Mouse (Mus musculus) forelimb bud, embryonic 11.5 days (tissue): ENCODE results near the gene Ttll5.
A peak's percentile ranks its signal among the peaks of the same experiment; 100 is the strongest.

Experiments
- DNase-seq: peaks from one replicate; pipeline ENCODE4 v3.0.0-alpha.2; 2012; ENCODE audit warnings: low read depth, low spot score

The Ttll5 gene

DNA sequence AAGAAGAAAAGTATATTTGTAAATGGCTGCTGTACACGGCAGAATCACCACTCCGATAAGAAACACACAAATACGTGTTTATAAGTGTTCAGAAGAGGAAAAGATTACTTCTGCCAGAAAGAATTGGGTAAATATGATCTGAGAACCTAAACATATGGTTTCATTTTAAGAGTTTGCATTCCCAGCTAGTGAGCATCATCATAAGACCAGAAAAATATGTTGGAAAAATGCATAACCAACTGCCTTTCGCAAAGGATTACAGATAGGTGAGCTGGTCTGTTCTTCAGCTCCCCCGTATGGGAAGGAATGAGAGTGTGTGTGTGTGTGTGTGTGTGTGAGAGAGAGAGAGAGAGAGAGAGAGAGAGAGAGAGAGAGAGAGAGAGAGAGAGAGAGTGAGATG is 186.2 kb downstream of the Ttll5 start:
- DNase-seq = no peak

- DNase-seq = no peak
Measured at GRCm38 (mm10) chr12:86012195-86012594, 187.7 kb downstream of the Ttll5 start.

GRCm38 (mm10) chr12:86014174-86014573 is 189.7 kb downstream of the Ttll5 start:
- no peak for DNase-seq

DNA sequence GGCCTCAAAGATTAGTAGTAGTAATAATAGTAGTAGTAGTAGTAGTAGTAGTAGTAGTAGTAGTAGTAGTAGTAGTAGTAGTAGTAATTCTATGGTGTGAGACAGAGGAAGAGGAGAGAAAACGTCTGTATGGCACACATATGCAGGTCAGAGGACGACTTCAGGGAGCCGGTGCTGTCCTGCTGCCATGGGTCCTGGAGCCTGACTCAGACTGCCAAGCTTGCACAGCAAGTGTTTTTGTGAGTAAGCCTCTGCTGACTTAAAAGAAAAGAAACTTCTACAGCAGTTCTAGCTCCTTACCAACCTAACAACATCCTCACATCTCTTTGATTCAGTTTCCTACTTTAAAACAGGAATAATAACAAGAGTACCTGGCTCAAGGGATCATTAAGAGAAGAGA is 190.2 kb downstream of the Ttll5 start:
- DNase-seq = no peak

DNA sequence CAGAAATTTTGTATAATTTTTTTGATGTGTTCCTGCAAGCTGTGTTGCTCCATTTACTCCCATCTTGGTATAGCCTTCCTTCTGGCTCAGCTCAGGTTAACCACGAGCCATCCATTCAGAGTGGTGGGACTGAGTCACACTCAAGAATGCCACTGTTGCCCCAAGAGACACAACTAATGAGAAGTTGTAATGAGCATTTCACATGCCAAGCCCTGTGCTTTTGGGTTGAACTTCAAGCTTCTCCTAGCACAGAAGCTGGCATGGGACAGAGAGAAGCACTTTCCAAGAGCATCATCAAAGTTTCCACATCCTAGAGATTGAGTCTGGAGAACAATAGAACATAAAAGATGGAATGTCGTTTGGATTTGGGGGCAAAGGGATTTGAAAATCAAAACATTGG is 190.7 kb downstream of the Ttll5 start:
- no peak for DNase-seq

- no peak for DNase-seq
Measured at GRCm38 (mm10) chr12:86017360-86017759, 192.9 kb downstream of the Ttll5 start.

GRCm38 (mm10) chr12:86021583-86021982 is 197.1 kb downstream of the Ttll5 start:
- DNase-seq = no peak

DNA sequence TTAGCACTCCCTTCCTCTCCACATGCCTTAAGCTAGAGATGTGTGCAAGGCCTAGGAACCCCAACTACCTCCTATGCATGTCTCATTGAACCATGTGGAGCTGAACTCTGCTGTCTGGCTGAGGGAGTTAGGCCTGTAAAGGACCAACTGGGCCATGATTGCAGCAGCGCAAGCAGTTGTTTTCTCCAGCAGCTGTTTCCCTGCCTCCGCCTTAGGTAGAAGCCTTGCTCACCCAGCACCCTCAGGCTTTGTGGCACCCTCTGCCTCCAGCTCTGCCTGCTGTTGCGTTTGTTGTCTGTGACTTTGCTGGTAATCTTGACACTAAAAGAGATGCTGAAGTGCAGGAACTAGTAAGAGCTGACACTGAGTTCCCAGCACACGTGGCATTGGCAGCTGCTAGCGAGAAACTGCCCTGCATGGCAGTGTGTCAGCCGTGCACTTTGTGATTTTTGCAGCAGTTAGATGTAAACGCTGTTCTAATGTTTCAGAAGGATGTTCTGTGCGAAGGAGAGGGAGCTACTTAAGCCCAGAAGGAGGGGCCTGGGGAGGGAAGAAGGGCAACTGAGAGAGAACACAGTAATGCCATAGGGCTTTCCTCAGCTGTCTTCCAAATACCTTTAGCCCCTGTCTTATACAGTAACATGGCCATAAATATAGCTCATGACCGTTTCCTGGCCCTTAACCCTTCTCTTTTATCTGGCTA is 198.0 kb downstream of the Ttll5 start:
- DNase-seq = no peak

GRCm38 (mm10) chr12:86023081-86023871 is 198.8 kb downstream of the Ttll5 start:
- peak; percentile 75 for DNase-seq

GRCm38 (mm10) chr12:86024426-86024825 is 200.0 kb downstream of the Ttll5 start:
- DNase-seq = peak; percentile 57

GRCm38 (mm10) chr12:86025480-86025879 is 201.0 kb downstream of the Ttll5 start:
- no peak for DNase-seq

- no peak for DNase-seq
Measured at GRCm38 (mm10) chr12:86027000-86027399, 202.5 kb downstream of the Ttll5 start.

DNA sequence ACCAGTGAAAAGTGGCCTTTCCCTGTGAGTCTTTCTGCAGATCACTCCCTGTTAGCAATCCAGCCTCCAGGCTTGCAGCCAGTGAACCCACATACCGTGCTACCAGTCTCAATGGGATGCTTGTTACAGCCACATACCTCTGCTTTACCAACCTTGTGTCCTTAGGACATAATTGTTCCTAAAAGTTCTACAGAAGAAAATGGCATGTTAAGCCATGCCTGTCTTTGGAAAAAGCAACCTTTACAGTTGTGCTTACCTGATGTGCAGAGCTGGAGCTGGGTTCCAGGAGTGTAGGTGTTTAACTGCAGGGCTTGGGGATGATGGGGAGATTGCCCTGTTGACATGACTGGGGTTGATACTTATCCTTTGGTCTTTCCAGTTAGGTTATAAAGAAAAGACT is 203.3 kb downstream of the Ttll5 start:
- no peak for DNase-seq

DNA sequence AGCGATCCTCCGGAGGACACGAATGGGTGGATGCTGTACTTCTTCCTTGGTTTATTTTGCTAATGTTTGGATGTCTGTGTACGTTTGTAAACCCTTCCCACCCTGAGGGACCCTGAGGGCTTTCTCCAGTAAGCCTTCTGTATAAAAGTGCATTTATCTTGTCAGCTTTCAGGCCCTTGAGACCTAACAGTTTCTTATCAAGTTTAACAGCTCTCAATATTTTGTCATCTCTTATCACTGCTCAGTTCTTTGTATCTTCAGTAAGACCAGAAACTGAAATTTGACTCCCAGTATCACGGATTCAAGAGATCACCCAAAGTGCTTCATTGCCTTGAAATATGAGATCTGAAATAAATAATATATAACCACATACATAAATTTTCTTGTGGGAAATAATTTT is 206.5 kb downstream of the Ttll5 start:
- DNase-seq = no peak

GRCm38 (mm10) chr12:86035586-86035985 is 211.1 kb downstream of the Ttll5 start:
- no peak for DNase-seq

DNA sequence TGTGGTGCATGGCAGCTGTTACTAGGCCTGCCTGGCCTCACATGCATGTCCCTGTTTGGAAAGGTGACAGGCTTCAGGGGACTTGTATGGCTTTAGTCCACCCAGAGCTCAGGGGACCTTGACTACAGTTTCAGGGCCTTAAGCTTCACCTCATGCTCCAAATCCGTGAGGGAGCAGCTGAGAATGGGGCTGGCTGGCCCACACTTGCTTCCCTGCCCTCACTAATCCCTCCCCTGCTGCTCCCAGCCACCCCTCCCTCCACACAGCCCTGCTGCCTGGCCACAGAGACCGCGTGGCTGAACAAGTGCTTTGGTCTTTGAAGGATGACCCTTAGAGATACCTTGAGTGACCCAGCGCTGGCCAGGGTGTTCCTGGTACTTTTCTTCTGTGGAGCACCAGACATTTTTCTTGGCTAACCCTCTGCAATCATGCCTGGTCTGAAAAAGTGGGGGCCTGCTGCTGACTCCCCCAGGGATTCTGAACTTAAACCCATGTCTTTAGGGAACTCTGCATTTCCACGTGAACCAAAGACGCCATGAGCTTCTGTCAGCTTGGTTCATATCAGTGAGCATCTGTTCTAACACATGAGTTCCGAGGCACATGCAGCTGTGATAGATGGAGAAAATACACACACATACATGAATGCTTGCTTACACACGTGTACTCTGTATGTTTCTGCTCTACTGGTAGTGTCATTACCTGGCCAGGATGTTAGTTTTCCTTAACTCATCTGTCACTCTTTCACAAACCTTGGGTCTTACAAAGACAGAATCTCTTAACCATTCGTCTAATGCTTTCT is 212.1 kb downstream of the Ttll5 start:
- no peak for DNase-seq

DNA sequence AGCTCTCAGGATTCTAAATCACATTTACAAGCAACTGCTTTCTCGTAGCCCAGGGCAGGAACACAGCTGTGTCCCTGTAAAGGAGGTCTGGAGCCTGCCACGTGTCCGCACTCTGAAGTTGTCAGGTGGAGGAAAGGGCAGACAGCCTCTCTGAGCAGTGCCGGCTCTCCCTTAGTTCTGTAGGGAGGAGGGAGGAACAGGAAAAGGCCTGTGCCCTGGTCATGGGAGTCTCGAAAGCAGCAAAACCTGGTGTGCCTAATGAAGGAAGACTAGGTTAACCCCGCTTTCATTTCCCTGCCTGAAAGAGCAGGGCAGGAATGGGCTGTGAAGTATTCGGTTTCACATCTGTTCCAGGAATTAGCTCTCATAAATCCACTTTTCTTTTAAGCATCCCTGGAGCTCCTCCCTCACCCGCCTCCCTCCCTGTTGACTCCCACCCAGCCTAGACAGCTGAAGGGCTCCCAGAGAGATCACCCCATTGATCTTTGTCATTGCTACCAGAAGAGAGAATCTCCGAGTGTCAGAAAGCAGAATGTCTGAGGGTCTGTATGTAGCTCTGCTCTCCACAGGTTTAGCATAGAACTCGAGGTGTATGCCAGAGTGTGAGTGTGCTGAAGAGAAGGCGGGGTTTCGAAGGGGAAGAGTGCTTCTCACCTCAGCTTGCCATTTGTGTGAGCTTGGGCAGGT is 212.9 kb downstream of the Ttll5 start:
- peak; percentile 86 for DNase-seq

GRCm38 (mm10) chr12:86039078-86039477 is 214.6 kb downstream of the Ttll5 start:
- DNase-seq = no peak

DNA sequence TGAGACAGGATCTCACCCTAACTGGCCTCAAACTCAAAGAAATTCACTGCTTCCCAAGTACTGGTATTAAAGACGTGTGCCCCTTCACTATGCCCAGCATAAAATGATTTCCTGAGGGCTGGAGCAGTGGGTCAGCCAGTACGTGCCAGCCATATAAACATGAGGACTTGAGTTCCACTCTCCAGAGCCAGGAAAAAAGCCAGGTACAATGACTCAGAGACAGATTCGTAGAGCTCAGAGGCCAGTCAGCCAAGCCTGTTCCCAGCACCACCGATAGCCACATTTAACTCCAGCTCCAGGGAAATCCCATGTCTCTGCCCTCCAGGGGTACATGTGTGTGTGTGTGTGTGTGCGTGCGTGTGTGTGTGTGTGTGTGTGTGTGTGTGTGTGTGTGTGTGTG is 215.3 kb downstream of the Ttll5 start:
- no peak for DNase-seq

- DNase-seq = no peak
Measured at GRCm38 (mm10) chr12:86046141-86046540, 221.7 kb downstream of the Ttll5 start.

DNA sequence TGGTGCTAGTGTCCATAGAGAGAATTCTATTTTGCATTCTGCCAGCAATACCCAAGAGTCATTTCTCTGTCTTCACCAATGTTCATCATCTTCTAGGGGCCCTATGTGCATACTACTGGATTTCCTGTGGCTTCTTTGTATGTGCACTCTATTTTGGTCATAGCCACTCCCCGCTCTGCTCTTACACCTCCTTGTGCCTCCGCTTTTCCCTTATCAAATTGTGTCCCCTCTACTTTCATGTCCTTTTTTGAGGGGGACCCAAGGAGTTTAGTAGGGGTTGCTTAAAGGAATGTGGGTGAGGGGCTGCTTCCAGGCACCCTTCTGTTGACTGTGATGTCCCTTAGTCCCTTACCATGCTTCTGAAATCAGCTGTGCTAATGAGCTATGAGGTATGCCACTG is 222.3 kb downstream of the Ttll5 start:
- DNase-seq = no peak

GRCm38 (mm10) chr12:86047376-86047775 is 222.9 kb downstream of the Ttll5 start:
- no peak for DNase-seq
